Mouse (Mus musculus) bone marrow, adult 2 months (tissue): ENCODE measurements at regions not wholly inside any gene's neighbourhood (a gene's known extent, or its start where the extent isn't known, plus 50 kb on each side); places are given as distances from the start of the nearest gene placed in this dataset.

Source experiments
- CTCF ChIP-seq: fragments of 200-500 bp; IDR thresholded peaks from 2 replicates; pipeline ENCODE4 v1.5.1; 2011; ENCODE audit warnings: low read length, control low read depth; ENCODE audit not compliant: control insufficient read depth, insufficient read depth
- POLR2A ChIP-seq: fragments of 200-500 bp; IDR thresholded peaks from 2 replicates; pipeline ENCODE4 v1.6.1; 2011; ENCODE audit warnings: low read depth, mild to moderate bottlenecking, control low read depth, low read length, borderline replicate concordance; ENCODE audit not compliant: control insufficient read depth

GRCm38 (mm10) chr7:75371991-75372390 lies 62.9 kb upstream of the Sv2b start:
- TF ChIP-seq POLR2A = no peak
- TF ChIP-seq CTCF = no peak
